Mouse (Mus musculus) erythroblast, adult 5-6 weeks (primary cell): Measurements from ENCODE around the gene Mylk. TPM values are rescaled to one million over a fixed set of nuclear protein-coding genes. Genes with fewer than 3 reads are reported as not detected.

Experiments used
- ATAC-seq: replicated peaks from 2 replicates; pipeline ENCODE4 v1.8.0; 2016; ENCODE audit warnings: moderate number of reproducible peaks, mild to moderate bottlenecking, moderate TSS enrichment, inconsistent platforms; ENCODE audit not compliant: poor library complexity, low FRiP score, severe bottlenecking
- total RNA-seq, 2 experiments: library from RNA; stranded (forward) in 1 of 2; stranded (reverse) in 1 of 2; fragments of 150-400 nt in 1 of 2; fragments of 200-764, 138-1000 nt in 1 of 2; gene quantifications; 2 replicates each; pipeline versions ENCODE4 v1.2.3 to v1.2.4; 2015 to 2017; ENCODE audit warnings: low replicate concordance in 2 of 2

Gene Mylk
- total RNA-seq, 2 experiments from 2014 or later: 0.38 to 0.85 TPM

DNA sequence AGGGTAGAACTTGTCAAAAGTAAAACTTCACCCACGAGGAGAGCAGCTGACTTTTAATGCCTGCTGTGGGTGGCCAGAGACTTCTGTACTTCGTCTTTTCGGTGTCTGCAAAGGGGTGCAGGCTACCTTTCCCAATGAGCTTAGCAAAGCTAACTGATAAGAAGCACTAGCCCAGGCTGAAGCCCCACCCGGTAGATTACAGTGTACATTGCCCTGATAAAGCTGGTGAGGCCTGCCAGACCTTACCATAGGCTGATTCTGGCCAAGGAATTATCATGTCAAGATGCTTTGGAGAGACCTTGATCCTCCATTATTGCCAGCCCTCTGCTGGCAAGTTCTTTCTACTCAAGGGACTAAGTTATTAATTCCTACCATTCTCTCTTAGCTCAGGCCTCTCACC lies 188.2 kb downstream of the Mylk start:
- no peak for ATAC-seq

GRCm38 (mm10) chr16:34934486-34934885 lies 189.5 kb downstream of the Mylk start:
- no peak for ATAC-seq

- no peak for ATAC-seq
Measured at GRCm38 (mm10) chr16:34935514-34936338, 190.7 kb downstream of the Mylk start.

GRCm38 (mm10) chr16:34936339-34936810 lies 191.4 kb downstream of the Mylk start:
- no peak for ATAC-seq

DNA sequence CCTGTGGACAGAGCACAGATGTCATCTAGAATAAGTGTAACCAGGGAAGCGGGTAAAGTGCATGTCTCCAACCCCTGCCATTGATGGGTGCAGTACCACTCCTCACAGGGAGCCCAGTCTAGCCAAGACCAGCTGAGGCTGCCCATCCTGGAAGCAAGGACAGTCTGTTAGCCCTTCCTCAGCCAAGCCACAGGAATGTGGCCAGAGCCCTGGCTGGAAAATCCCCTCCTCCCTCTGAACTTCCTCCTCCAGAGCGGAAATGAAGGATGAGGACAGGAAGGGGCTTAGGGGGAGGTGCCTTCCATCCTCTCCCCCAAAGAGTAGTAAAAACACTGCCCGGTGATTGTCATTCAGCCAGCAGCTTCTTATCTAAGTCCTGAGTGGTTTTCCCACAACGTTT lies 192.6 kb downstream of the Mylk start:
- ATAC-seq: no peak

DNA sequence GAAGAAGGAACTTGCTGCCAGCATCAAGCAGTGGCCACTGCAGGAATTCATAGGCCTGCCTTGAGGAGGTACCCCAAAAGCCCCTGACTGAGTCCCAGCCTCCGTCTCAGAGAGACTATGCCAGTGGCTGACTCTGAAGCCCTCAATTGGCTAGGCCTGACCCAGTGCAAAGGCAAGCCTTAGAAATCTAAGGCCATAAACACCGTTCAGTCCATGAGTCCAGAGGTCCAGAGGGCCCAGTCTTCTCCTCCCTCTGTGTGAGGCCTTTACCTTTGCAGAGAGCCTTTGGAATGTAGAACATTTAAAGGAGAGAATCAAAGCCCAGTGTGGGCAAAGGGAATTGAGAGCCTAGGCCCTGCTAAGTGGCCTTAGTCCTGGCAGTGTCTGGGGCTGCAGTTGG lies 193.2 kb downstream of the Mylk start:
- ATAC-seq: no peak

DNA sequence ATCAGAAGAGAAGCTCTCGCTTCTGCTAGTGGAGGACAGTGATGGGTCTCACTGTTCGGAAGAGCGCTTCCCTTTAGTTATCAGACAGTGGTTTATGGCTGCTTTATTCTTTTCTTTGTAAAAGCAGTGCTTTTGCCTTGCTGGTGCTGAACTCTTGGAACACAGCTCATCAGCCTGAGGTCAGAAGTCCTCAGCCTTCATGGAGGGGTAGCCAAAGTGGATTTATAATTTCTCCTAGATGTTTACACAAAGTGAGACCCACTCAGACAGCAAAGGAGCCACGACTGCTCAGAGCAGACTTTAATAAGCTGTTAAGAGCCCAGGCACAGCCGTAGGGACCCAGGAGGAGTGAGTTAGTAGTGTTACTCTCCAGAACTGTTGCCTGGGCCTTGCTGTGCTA lies 194.9 kb downstream of the Mylk start:
- ATAC-seq: no peak

GRCm38 (mm10) chr16:34940363-34940762 lies 195.4 kb downstream of the Mylk start:
- ATAC-seq: no peak

DNA sequence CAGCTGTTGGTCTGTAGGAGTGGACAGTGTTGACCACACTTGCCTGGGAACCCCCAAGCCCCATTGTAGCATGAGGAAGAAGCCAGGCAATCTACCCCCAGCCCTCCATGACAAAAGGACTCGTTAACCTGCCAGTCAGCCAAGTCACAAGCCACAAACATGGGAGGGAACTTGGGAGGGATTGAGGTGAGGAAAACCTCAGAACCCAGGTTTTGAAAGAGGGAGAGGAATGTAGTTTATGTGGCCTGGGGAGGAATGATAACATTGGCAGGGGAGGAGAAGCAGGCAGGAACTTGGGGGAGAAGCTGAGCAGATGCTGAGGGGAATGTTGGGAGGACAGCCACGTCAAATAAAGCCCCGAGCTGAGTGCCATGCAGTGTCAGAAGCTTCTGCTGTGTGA lies 196.9 kb downstream of the Mylk start:
- ATAC-seq: no peak

GRCm38 (mm10) chr16:34946301-34946700 lies 201.3 kb downstream of the Mylk start:
- ATAC-seq: no peak

GRCm38 (mm10) chr16:34950935-34951334 lies 205.9 kb downstream of the Mylk start:
- ATAC-seq: no peak

DNA sequence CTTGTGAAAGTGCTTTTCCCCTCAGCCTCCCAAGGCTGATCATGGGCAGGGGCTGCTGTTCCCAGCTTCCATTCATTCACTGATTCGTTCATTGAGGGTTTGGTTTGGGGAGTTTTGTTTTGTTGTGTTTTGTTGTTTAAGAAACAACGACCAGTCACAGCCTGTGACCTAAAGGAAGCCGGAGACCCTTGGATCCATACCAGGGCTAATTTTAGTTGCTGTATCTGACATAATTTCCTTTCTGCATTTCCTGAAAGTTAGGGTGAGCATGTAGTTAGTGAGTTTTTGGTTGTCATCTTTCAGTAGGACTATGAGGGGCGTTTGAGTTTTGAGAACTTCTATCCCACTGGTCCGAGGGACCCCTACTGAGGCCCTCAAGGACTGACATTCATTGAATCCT lies 207.2 kb downstream of the Mylk start:
- no peak for ATAC-seq

GRCm38 (mm10) chr16:34952798-34953197 lies 207.8 kb downstream of the Mylk start:
- no peak for ATAC-seq

GRCm38 (mm10) chr16:34953501-34953900 lies 208.5 kb downstream of the Mylk start:
- ATAC-seq: no peak

GRCm38 (mm10) chr16:34957487-34958230 lies 212.6 kb downstream of the Mylk start:
- ATAC-seq: no peak

GRCm38 (mm10) chr16:34958667-34959066 lies 213.7 kb downstream of the Mylk start:
- no peak for ATAC-seq

- ATAC-seq: no peak
Measured at GRCm38 (mm10) chr16:34959261-34959660, 214.3 kb downstream of the Mylk start.

GRCm38 (mm10) chr16:34960243-34960642 lies 215.2 kb downstream of the Mylk start:
- no peak for ATAC-seq

GRCm38 (mm10) chr16:34960866-34961582 lies 216.0 kb downstream of the Mylk start:
- no peak for ATAC-seq

DNA sequence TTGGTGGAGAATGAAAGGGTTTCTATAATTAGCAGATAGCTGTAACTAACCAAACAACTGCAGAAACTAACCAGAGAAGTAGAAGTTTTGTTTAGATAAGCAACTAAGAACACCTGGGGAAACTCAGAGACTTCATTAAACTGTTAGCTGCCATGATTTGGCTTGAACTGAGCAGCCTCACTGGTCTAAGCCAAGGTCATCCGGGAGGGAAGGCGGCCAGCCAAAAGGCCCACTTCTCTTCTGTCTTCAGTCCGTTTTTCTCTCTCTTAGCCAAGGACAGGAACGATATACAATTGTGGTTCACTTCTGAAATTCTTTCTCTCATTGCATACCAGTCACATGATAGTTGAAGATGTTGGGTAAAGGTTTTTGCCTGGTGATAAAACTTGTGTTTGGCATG lies 217.3 kb downstream of the Mylk start:
- ATAC-seq: no peak
